Mouse (Mus musculus) right cerebral cortex, postnatal 14 days (tissue): ENCODE measurements around the gene Glp2r.

Experiments
- DNase-seq: peaks from one replicate; pipeline ENCODE4 v3.0.0; 2022

The Glp2r gene

DNA sequence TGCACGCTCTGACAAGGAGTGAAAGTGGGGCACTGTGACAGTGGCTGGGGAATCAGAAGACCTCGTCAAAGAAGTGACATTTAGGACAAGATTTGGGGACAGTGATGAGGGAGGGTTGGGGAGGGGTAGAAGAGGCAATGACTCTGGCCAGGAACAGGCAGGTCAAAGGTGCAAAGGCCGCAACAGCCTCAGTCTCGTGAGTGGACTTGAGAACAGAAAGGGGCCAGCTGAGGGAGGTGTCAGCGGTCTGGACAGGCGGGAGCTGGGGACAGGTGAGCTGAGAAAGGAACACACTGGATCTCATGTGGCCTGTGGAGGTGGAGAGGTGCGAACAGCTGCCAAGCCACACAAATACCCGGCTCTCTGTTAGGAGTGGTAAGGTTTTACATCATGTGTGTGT is 138.0 kb downstream of the Glp2r start:
- no peak for DNase-seq

DNA sequence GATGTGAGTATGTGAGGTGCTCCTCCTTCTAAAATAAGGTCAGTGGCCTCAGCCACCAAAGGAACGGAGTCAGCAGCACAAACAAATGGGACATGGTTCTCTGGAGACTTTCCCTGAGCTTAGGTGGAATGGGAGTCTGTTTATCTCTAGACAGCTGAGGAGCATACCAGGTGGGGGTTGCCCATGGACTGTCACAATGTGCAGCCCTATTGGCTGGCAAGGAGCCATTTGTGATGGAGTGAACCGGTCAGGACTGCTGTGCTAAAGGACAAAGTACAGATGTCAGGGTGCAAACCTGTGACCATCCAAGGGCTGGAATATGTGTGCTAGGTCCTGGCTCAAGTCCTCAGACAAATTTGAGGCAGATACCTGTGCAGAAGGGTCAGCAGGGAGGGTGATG is 142.4 kb downstream of the Glp2r start:
- DNase-seq = no peak

DNA sequence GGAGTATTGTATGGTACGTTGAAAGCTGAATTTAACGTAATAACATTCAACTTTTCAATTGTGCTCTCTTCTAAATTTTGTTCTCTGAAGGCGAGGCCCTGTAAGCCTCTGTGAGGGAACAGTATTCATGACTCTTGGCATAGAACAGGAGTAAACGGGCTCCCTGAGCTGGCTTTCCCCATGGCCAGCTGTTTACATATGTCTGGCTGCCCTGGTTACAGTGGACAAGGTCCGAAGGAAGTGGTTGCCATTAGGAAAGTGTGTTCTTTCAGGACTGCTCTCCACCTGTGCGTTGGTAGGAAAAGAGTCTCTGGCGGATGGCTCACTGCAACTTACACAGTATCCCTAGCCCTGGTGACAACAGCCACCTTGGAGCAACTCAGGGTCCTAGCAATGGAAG is 143.8 kb downstream of the Glp2r start:
- no peak for DNase-seq

- DNase-seq = no peak
These were observed 148.6 kb downstream of the Glp2r start for GRCm38 (mm10) chr11:67622340-67622739.

DNA sequence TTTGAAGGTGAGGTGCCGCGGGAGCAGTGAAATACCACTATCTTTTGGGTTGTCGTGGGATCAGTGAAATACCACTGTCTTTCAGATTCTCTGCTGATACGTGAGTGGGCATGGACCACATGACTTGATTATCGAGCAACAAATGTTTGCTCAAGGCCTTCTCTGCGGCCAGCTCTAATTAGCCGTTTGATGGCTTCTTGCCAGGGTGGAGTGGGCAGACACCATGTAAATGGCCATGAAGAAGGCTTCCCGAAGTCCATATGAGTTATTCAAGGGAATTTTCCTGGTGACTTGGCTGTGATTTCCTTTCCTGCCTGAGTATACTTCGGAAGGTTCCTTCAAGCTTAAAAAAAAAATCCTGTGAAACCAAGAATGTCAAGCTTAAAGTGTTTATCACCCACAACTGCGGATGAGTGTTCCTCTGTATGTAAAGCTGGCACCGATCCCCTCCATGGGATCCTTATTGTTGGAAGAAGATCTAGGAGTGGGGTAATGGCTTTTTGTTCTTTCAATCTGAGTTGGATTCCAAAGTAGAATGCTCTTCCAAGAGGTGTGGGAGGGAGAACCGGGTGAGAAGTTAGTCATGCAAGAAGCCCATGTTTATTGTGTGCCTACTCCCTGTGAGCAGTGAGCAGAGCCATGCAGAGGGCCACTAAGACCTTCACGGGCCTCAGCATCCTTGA is 154.3 kb downstream of the Glp2r start:
- no peak for DNase-seq

- DNase-seq = no peak
These were observed 158.7 kb downstream of the Glp2r start for GRCm38 (mm10) chr11:67612158-67612839.
